Mouse (Mus musculus) adrenal gland, adult (tissue): Measurements from ENCODE around the gene Lck.
"Not testable (repeated sequence)": the region's sequence is repeated elsewhere in the genome, so short reads cannot be mapped to it uniquely, and the experiment has no call there.

Experiments
- DNase-seq, 2 experiments: peaks; one replicate each; pipeline ENCODE4 v3.0.0; 2022 to 2023; ENCODE audit warnings: low spot score in 1 of 2; ENCODE audit not compliant: inconsistent age in 2 of 2

Lck gene

DNA sequence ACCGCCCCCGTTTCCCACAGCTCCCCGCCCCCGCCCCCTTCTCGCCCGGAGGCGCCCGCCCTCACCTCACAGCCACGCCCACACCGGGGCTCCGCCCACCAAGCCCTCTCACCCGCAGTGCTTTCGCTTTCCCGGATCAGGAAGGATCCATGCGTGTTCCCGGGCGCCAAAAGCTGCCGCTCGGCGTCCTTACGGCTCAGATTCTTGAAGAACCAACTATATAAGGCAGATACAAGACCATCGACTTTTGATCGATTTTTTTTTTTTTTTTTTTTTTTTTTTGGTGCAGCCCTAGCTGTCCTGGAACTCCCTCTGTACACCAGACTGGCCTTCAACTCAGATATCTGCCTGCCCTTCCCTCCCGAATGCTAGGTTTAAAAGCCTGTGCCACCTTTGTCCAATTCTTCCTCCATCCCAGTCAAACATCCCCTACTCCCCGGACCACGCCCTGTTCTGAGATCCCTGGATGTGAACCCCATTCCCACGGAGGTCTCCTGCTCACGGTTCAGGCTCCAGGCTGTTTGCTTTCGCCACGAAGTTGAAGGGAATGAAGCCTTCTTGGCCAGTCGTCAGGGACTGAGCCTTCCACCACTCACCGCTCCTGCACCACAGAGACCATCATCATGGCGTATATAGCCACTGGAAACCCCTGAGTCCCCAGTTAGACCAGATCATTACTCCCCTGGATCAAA lies 16.8 kb downstream of the Lck start:
- DNase-seq = peak; percentile 92 to 96

- peak in 1 of 2 experiments; percentile 46 for DNase-seq
Observed at GRCm38 (mm10) chr4:129555862-129556531, 17.4 kb downstream of the Lck start.

DNA sequence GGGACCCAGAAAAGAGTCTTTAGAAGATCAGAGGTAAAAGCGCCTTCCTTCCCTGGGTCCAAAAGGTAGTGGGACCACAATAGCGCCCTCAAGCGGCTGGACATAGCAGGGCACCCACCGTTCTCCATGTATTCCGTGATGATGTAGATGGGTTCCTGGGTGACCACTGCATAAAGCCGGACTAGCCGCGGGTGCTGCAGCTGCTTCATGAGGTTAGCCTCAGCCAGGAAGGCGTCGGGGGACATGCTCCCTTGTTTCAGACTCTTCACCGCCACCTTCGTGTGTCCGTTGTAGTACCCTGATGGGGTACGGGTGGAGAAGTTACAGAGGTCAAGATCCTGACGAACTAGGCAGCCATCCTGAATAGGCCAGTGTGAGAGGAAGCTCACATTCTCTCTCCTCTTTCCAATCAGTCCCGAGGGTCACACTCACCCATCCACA lies 18.0 kb downstream of the Lck start:
- DNase-seq = peak; percentile 78 to 92

DNA sequence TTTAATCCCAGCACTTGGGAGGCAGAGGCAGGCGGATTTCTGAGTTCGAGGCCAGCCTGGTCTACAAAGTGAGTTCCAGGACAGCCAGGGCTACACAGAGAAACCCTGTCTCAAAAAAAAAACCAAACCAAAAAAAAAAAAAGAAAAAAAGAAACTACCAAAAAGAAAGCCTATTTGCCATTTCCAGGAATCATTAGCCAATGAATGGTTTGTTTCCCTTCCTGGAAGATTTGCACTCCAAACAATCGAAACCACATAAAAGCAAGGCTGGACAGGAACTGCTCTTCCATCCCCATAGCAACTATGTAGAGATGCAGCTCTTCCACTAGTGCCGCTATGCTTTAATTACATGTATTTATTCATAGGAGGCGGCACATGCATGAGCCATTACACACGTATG lies 18.9 kb downstream of the Lck start:
- not testable (repeated sequence) for DNase-seq

GRCm38 (mm10) chr4:129550295-129550694 lies 23.1 kb downstream of the Lck start:
- no peak for DNase-seq

DNA sequence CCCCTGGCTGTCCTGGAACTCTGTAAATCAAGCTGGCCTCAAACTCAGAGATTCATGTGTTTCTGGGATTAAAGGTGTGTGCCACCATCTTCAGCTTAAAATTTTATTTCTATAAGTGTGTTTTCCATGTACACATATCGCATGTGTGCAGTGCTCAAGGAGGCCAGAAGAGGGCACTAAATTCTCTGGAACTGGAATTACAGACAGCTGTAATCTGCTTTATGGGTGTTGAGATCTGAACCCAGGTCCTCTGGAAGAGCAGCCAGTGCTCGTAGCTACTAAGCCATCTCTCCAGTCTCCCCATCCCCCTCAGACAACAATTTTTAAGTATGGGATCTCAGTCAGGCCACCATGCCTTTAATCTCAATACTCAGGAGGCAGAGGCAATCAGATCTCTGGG lies 24.1 kb downstream of the Lck start:
- DNase-seq = peak in 1 of 2 experiments; percentile 58

GRCm38 (mm10) chr4:129547631-129548030 lies 25.8 kb downstream of the Lck start:
- not testable (repeated sequence) for DNase-seq

DNA sequence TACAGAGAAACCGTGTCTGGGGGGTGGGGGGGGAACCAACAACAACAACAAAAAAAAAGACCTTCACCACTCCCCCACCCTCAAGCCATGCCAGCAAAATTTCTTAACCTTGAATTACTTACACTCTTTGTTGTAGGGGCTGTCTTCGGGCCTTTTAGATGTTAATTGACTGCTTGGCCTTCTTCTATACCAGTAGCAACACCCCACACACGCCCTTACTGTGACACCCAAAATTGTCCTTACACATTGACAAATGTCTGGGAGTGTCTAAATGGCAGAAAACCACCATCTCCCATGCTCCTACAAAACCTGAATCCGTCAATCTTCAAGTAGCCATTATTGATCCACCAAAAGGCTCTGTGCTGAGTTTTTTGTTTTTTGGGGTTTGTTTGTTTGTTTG lies 29.3 kb downstream of the Lck start:
- no peak for DNase-seq

GRCm38 (mm10) chr4:129542592-129543141 lies 30.8 kb downstream of the Lck start, which contains the start of gene Hdac1:
Gene Hdac1, minus strand, starts transcription at chr4:129542713.
- DNase-seq = peak; percentile 98 to 99

DNA sequence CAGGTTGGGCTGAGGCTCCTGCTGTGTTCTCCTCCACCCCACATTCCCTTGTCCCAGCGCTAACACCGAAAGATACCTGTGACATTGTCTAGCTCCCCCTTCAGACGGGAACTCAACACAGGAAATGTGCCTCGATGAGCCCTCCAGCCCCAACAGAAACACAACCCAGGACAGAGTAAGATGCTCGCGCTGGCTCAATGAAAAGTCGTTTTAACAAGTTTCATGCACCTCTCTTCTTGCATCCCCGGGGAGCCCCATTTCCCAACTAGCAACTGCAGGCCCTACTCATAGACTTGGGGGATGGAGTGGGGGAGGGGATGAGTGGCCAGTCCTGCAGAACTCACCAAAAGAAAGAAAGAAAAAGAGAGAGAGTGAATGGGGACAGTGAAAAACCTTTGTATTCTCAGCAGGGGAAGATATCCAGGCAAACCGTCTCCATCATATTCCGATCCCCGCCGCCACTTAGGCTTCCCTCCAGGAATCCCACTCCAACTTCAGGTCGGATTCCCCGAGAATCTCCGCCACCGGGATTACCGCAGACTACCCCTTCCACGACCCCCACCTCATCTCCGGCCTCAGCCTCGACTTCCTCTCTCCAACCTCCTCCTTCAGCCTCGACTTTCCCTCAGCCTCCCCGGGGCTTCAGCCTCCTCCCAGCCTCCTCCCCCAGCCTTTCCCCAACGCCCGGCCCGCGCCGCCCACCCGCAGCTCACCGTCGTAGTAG lies 31.4 kb downstream of the Lck start:
- DNase-seq = peak; percentile 30 to 70

DNA sequence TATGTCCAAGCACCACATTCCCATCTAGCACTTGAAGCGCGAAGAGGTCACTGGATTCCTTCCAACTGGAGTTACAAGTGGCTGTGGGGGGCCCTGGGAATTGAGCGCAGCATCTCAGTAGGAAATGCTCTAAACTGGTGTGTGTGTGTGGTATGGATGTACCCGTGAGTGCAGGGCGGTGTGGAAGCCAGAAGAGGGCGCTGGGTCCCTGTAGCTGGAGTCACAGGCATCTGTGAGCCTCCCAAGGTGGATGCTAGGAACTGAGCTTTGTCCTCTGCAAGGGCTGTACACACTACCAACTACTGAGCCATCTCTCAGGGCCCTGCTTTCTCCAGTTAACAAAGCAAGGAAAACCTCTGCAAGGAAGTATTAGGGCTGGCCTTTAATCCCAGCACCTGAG lies 33.4 kb downstream of the Lck start:
- peak in 1 of 2 experiments; percentile 50 for DNase-seq

GRCm38 (mm10) chr4:129528901-129529300 lies 44.5 kb downstream of the Lck start:
- peak; percentile 63 to 82 for DNase-seq

GRCm38 (mm10) chr4:129525889-129526288 lies 47.6 kb downstream of the Lck start:
- no peak for DNase-seq

- no peak for DNase-seq
Observed at GRCm38 (mm10) chr4:129525338-129525737, 48.1 kb downstream of the Lck start.

DNA sequence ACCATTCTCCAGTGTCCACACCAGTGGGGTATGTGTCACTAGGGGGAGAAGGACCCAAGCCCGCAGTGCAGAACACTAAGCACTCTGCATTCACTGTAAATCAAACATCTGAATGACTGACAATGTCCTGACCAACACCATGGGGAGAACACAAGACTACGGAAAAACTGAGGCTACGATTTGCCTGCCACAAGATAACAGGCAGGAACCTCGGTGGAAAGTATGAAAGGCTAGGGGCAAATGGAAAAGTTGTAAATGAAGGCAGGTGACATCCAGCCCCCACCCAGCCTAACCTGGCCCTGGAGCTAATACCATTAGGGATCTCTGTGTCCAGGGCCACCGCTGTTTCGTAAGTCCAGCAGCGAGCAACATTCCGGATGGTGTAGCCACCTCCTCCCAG lies 54.9 kb downstream of the Lck start:
- DNase-seq = no peak

DNA sequence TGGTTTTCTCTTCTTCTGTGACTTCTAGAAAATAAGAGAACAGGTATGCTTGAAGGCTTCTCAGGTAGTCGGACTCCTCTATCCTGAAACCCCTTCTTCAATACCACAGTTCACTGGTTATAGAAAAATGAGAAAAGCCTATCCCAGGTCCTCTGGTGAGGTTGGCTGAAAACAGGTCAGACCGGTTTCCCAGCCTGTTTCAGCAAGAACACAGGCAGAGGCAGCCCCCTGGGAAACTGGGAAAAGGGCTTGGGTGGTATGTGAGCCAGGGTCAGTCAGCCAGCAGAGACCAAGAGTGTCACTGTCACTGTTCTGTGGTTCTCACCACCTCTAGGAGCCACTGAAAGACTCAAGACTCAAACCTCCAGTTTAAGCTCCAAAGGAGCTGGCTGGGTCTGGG lies 56.5 kb downstream of the Lck start:
- DNase-seq = no peak

GRCm38 (mm10) chr4:129514300-129514898 lies 59.0 kb downstream of the Lck start:
- peak; percentile 58 to 85 for DNase-seq

- no peak for DNase-seq
Observed at GRCm38 (mm10) chr4:129513891-129514290, 59.5 kb downstream of the Lck start.

- peak; percentile 87 to 93 for DNase-seq
Observed at GRCm38 (mm10) chr4:129513086-129513767, 60.2 kb downstream of the Lck start, which contains the start of gene Marcksl1. Gene Marcksl1, plus strand, starts transcription at chr4:129513581.

DNA sequence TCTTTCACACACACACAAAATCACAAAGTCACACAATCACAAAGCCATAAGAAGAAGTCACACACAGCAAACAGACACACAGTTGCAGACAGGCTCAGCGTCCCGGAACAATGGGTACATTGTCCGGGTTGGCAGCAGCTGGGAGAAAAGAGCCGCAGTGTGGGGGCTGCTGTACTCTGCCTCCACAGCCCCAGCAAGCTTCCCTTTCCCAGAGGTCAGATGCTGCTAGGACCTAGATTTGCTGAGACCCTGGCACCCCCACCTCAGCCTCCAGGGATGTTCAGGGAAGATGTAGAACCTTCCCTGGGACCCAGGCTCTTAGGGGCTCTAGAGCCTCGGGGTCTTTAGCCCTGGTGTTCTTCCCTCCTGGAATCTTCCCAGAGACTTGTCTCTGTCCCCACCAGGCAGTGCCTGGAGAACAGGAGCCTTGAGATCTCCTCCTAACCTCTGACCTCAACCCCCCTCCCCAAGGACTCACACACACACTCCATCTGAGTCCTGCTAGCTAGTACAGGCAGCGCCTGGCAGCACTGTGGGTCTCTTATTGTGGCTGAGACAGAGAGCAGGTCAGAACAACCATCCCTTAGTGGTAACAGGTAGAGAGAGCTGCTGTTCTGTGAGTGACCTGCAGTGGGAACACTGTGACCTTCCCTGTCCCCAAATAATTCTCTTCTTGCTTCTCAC lies 61.9 kb downstream of the Lck start:
- DNase-seq = no peak
